Mouse (Mus musculus) embryo, embryonic 9.5 days (tissue): ENCODE measurements around the gene Ciao2b.

Source experiments
- DNase-seq: peaks from one replicate; pipeline ENCODE4 v3.0.0-alpha.2; 2017; ENCODE audit errors: extremely low spot score

The Ciao2b gene

GRCm38 (mm10) chr8:104620765-104621164 lies 21.0 kb downstream of the Ciao2b start:
- no peak for DNase-seq

GRCm38 (mm10) chr8:104613119-104613518 lies 28.6 kb downstream of the Ciao2b start:
- no peak for DNase-seq

- DNase-seq = no peak
Observed at GRCm38 (mm10) chr8:104611613-104612012, 30.2 kb downstream of the Ciao2b start.

- no peak for DNase-seq
Observed at GRCm38 (mm10) chr8:104610185-104610766, 31.5 kb downstream of the Ciao2b start.

- DNase-seq = no peak
Observed at GRCm38 (mm10) chr8:104609222-104609621, 32.5 kb downstream of the Ciao2b start.

GRCm38 (mm10) chr8:104607944-104608343 lies 33.8 kb downstream of the Ciao2b start:
- DNase-seq = no peak

- DNase-seq = no peak
Observed at GRCm38 (mm10) chr8:104606329-104606728, 35.4 kb downstream of the Ciao2b start.

GRCm38 (mm10) chr8:104603245-104603593 lies 38.5 kb downstream of the Ciao2b start:
- no peak for DNase-seq

GRCm38 (mm10) chr8:104602468-104603244 lies 39.1 kb downstream of the Ciao2b start:
- peak; percentile 91 for DNase-seq

- peak; percentile 47 for DNase-seq
Observed at GRCm38 (mm10) chr8:104601941-104602371, 39.8 kb downstream of the Ciao2b start.

GRCm38 (mm10) chr8:104601386-104601785 lies 40.4 kb downstream of the Ciao2b start:
- DNase-seq = peak; percentile 32

- no peak for DNase-seq
Observed at GRCm38 (mm10) chr8:104598496-104598895, 43.3 kb downstream of the Ciao2b start.

- DNase-seq = no peak
Observed at GRCm38 (mm10) chr8:104597656-104598055, 44.1 kb downstream of the Ciao2b start.

- DNase-seq = no peak
Observed at GRCm38 (mm10) chr8:104595773-104596536, 45.8 kb downstream of the Ciao2b start.

GRCm38 (mm10) chr8:104594611-104595362 lies 47.0 kb downstream of the Ciao2b start:
- no peak for DNase-seq

GRCm38 (mm10) chr8:104593536-104594325 lies 48.0 kb downstream of the Ciao2b start:
- DNase-seq = no peak

GRCm38 (mm10) chr8:104592566-104592965 lies 49.2 kb downstream of the Ciao2b start:
- DNase-seq = no peak

GRCm38 (mm10) chr8:104591856-104592255 lies 49.9 kb downstream of the Ciao2b start:
- no peak for DNase-seq

- peak; percentile 93 for DNase-seq
Observed at GRCm38 (mm10) chr8:104591133-104591834, 50.5 kb downstream of the Ciao2b start, which contains the start of gene Pdp2. Gene Pdp2, plus strand, starts transcription at chr8:104591451.

GRCm38 (mm10) chr8:104590284-104590683 lies 51.5 kb downstream of the Ciao2b start:
- no peak for DNase-seq
